Mouse (Mus musculus) neural tube, embryonic 12.5 days (tissue): ENCODE results near the gene Dapk1. TPM values are rescaled to one million over a fixed set of nuclear protein-coding genes. Genes with fewer than 3 reads are reported as not detected.

Experiments
- ATAC-seq: fragments of 200-750 bp; cut with Nextera tagmentation; 2 replicates; pipeline ENCODE4 v1.8.0; 2017; ENCODE audit warnings: low read depth, mild to moderate bottlenecking, moderate TSS enrichment, moderate library complexity; ENCODE audit not compliant: low FRiP score
- H3K27ac ChIP-seq: fragments of 300-500 bp; sonication (generic); 2 replicates; pipeline ENCODE4 v1.5.1; 2016
- H3K27me3 ChIP-seq: fragments of 300-500 bp; sonication (generic); replicated peaks from 2 replicates; pipeline ENCODE4 v1.6.1; 2016; ENCODE audit warnings: mild to moderate bottlenecking
- H3K36me3 ChIP-seq: fragments of 300-500 bp; sonication (generic); 2 replicates; pipeline ENCODE4 v1.6.1; 2016; ENCODE audit warnings: mild to moderate bottlenecking
- H3K4me1 ChIP-seq: fragments of 300-500 bp; sonication (generic); 2 replicates; pipeline ENCODE4 v1.6.1; 2016
- H3K4me2 ChIP-seq: fragments of 300-500 bp; sonication (generic); replicated peaks from 2 replicates; pipeline ENCODE4 v1.6.1; 2016; ENCODE audit warnings: mild to moderate bottlenecking
- H3K4me3 ChIP-seq: fragments of 300-500 bp; sonication (generic); 2 replicates; pipeline ENCODE4 v1.5.1; 2016
- H3K9ac ChIP-seq: fragments of 300-500 bp; sonication (generic); 2 replicates; pipeline ENCODE4 v1.6.1; 2016; ENCODE audit warnings: mild to moderate bottlenecking
- H3K9me3 ChIP-seq: fragments of 300-500 bp; sonication (generic); 2 replicates; pipeline ENCODE4 v1.6.1; 2016; ENCODE audit warnings: mild to moderate bottlenecking
- WGBS: fragments of 180-500 bp; shearing (Covaris S2); methylation state at CpG from one replicate; pipeline ENCODE4 v1.1.7; 2016; 5-methylcytosine and 5-hydroxymethylcytosine counted together
- polyA plus RNA-seq: library from polyadenylated mRNA; unstranded; fragments of >200 nt; fragmentation: Nextera tagmentation; extraction: Ambion mirVana; gene quantifications from 2 replicates; pipeline ENCODE4 v1.2.1, GENCODE M21; 2016

Dapk1 gene
- 36.1 and 37.3 TPM in 2 replicates for polyA plus RNA-seq

GRCm38 (mm10) chr13:60601436-60602415 lies at the start of gene Dapk1:
Gene Dapk1 (plus strand): TSS chr13:60601947.
- H3K27ac ChIP-seq = peak within 1 kb of the TSS; percentile 76
- H3K4me1 ChIP-seq = peaks cover 7% of the 10 kb centered on the region; the same call in 1 of the 2 replicates
- H3K4me2 ChIP-seq = peak within 1 kb of the TSS; percentile 70
- peaks cover 5% of the 10 kb centered on the region; the same call in 1 of the 2 replicates for H3K36me3 ChIP-seq
- peak within 1 kb of the TSS; percentile 88 for H3K9ac ChIP-seq
- H3K9me3 ChIP-seq = no peaks in the 10 kb centered on the region
- no peaks in the 10 kb centered on the region for H3K27me3 ChIP-seq
- H3K4me3 ChIP-seq = peak within 1 kb of the TSS; percentile 76
- ATAC-seq = peak; percentile 85
- under 1% methylated on average over 74 of the region's 90 CpGs for WGBS

GRCm38 (mm10) chr13:60553326-60553725 lies 48.4 kb upstream of the Dapk1 start:
- H3K4me2 ChIP-seq = no peak overlapping the region
- H3K9ac ChIP-seq = no peak overlapping the region
- WGBS = 84% methylated on average over 3 of the region's 3 CpGs
- H3K36me3 ChIP-seq = no peaks in the 10 kb centered on the region
- H3K4me3 ChIP-seq = no peak overlapping the region
- no peaks in the 10 kb centered on the region for H3K4me1 ChIP-seq
- ATAC-seq = no peak
- no peak overlapping the region for H3K27ac ChIP-seq
- H3K27me3 ChIP-seq = no peaks in the 10 kb centered on the region
- H3K9me3 ChIP-seq = no peaks in the 10 kb centered on the region

- Histone ChIP-seq H3K36me3 (no peaks in the 10 kb centered on the region), H3K27ac (no peak overlapping the region), H3K27me3 (no peaks in the 10 kb centered on the region), H3K9me3 (0 out of 2 replicates have a peak, but pooled peaks cover 4% of the 10 kb centered on the region), H3K4me1 (no peaks in the 10 kb centered on the region), H3K4me3 (no peak overlapping the region), H3K4me2 (no peak overlapping the region), H3K9ac (no peak overlapping the region)
- ATAC-seq = no peak
These were observed 45.3 kb upstream of the Dapk1 start for GRCm38 (mm10) chr13:60556476-60556875.

- Histone ChIP-seq H3K9me3 (0 out of 2 replicates have a peak, but pooled peaks cover 4% of the 10 kb centered on the region), H3K27me3 (no peaks in the 10 kb centered on the region), H3K4me1 (no peaks in the 10 kb centered on the region), H3K9ac (no peak overlapping the region), H3K4me2 (no peak overlapping the region), H3K27ac (no peak overlapping the region), H3K4me3 (no peak overlapping the region), H3K36me3 (no peaks in the 10 kb centered on the region)
- no peak for ATAC-seq
These were observed 44.8 kb upstream of the Dapk1 start for GRCm38 (mm10) chr13:60556911-60557310.

- 74% methylated on average over 6 of the region's 6 CpGs for WGBS
- Histone ChIP-seq H3K4me1 (no peaks in the 10 kb centered on the region), H3K27ac (no peak overlapping the region), H3K27me3 (no peaks in the 10 kb centered on the region), H3K9ac (no peak overlapping the region), H3K4me3 (no peak overlapping the region), H3K9me3 (0 out of 2 replicates have a peak, but pooled peaks cover 4% of the 10 kb centered on the region), H3K4me2 (no peak overlapping the region), H3K36me3 (no peaks in the 10 kb centered on the region)
- no peak for ATAC-seq
These were observed 37.4 kb upstream of the Dapk1 start for GRCm38 (mm10) chr13:60564303-60564702.

GRCm38 (mm10) chr13:60568934-60569548 lies 32.7 kb upstream of the Dapk1 start:
- Histone ChIP-seq H3K4me2 (no peak overlapping the region), H3K36me3 (no peaks in the 10 kb centered on the region), H3K27ac (no peak overlapping the region), H3K9ac (no peak overlapping the region), H3K4me3 (no peak overlapping the region), H3K27me3 (no peaks in the 10 kb centered on the region), H3K4me1 (no peaks in the 10 kb centered on the region), H3K9me3 (no peaks in the 10 kb centered on the region)
- 96% methylated on average over 1 of the region's 1 CpGs for WGBS
- ATAC-seq = no peak

GRCm38 (mm10) chr13:60569549-60569941 lies 32.2 kb upstream of the Dapk1 start:
- no peaks in the 10 kb centered on the region for H3K27me3 ChIP-seq
- H3K4me2 ChIP-seq = no peak overlapping the region
- no peak for ATAC-seq
- no peaks in the 10 kb centered on the region for H3K9me3 ChIP-seq
- H3K4me3 ChIP-seq = no peak overlapping the region
- H3K9ac ChIP-seq = no peak overlapping the region
- H3K4me1 ChIP-seq = no peaks in the 10 kb centered on the region
- no peaks in the 10 kb centered on the region for H3K36me3 ChIP-seq
- 85% methylated on average over 1 of the region's 1 CpGs for WGBS
- no peak overlapping the region for H3K27ac ChIP-seq

GRCm38 (mm10) chr13:60573541-60573940 lies 28.2 kb upstream of the Dapk1 start:
- no peak for ATAC-seq
- Histone ChIP-seq H3K9ac (no peak overlapping the region), H3K4me3 (no peak overlapping the region), H3K36me3 (no peaks in the 10 kb centered on the region), H3K9me3 (no peaks in the 10 kb centered on the region), H3K4me2 (no peak overlapping the region), H3K27ac (no peak overlapping the region), H3K4me1 (no peaks in the 10 kb centered on the region), H3K27me3 (no peaks in the 10 kb centered on the region)
- 80% methylated on average over 3 of the region's 3 CpGs for WGBS

GRCm38 (mm10) chr13:60573971-60574370 lies 27.8 kb upstream of the Dapk1 start:
- WGBS = 86% methylated on average over 8 of the region's 8 CpGs
- H3K9me3 ChIP-seq = no peaks in the 10 kb centered on the region
- no peak for ATAC-seq
- H3K36me3 ChIP-seq = no peaks in the 10 kb centered on the region
- no peak overlapping the region for H3K27ac ChIP-seq
- H3K27me3 ChIP-seq = no peaks in the 10 kb centered on the region
- no peak overlapping the region for H3K4me2 ChIP-seq
- no peak overlapping the region for H3K4me3 ChIP-seq
- H3K9ac ChIP-seq = no peak overlapping the region
- H3K4me1 ChIP-seq = no peaks in the 10 kb centered on the region

- H3K4me3 ChIP-seq = no peak overlapping the region
- no peak overlapping the region for H3K9ac ChIP-seq
- no peaks in the 10 kb centered on the region for H3K36me3 ChIP-seq
- H3K9me3 ChIP-seq = no peaks in the 10 kb centered on the region
- H3K4me1 ChIP-seq = no peaks in the 10 kb centered on the region
- H3K27me3 ChIP-seq = no peaks in the 10 kb centered on the region
- H3K27ac ChIP-seq = no peak overlapping the region
- WGBS = 79% methylated on average over 3 of the region's 3 CpGs
- no peak for ATAC-seq
- H3K4me2 ChIP-seq = no peak overlapping the region
These were observed 23.2 kb upstream of the Dapk1 start for GRCm38 (mm10) chr13:60578541-60578940.

- no peaks in the 10 kb centered on the region for H3K27me3 ChIP-seq
- 79% methylated on average over 3 of the region's 3 CpGs for WGBS
- H3K27ac ChIP-seq = no peak overlapping the region
- ATAC-seq = no peak
- H3K36me3 ChIP-seq = no peaks in the 10 kb centered on the region
- H3K9ac ChIP-seq = no peak overlapping the region
- no peak overlapping the region for H3K4me2 ChIP-seq
- H3K4me3 ChIP-seq = no peak overlapping the region
- no peaks in the 10 kb centered on the region for H3K9me3 ChIP-seq
- H3K4me1 ChIP-seq = no peaks in the 10 kb centered on the region
These were observed 6.9 kb upstream of the Dapk1 start for GRCm38 (mm10) chr13:60594866-60595265.

GRCm38 (mm10) chr13:60595519-60595918 lies 6.2 kb upstream of the Dapk1 start:
- WGBS = 92% methylated on average over 6 of the region's 6 CpGs
- H3K9ac ChIP-seq = no peak overlapping the region
- H3K27ac ChIP-seq = no peak overlapping the region
- H3K4me2 ChIP-seq = no peak overlapping the region
- no peaks in the 10 kb centered on the region for H3K27me3 ChIP-seq
- H3K9me3 ChIP-seq = no peaks in the 10 kb centered on the region
- no peaks in the 10 kb centered on the region for H3K4me1 ChIP-seq
- ATAC-seq = no peak
- no peak overlapping the region for H3K4me3 ChIP-seq
- no peaks in the 10 kb centered on the region for H3K36me3 ChIP-seq
